Comparison of ENCODE assay signal across 8 mouse cellular contexts in genomic region chr5:76589311-76589710, GRCm38 (mm10). TPM values are rescaled to one million over a fixed set of nuclear protein-coding genes. Genes with fewer than 3 reads are reported as not detected.
DNase-seq lines count a peak whose midpoint lies in the region; ATAC-seq and TF ChIP-seq lines count a peak whose summit lies in the region.

No protein-coding gene starts in this region.

- no peaks in the 10 kb centered on the region for H3K79me3 ChIP-seq in C2C12 (ENCODE audit: low read depth)

- peaks cover 16% of the 10 kb centered on the region for H3K79me2 ChIP-seq in C2C12 (ENCODE audit: control insufficient read depth, insufficient read depth)

- WGBS in liver, embryonic 12.5 days (ENCODE audit: insufficient replicate concordance), result 15% methylated on average over 7 of the region's 7 CpGs
- WGBS in stomach, postnatal 0 days, result 7% methylated on average over 7 of the region's 7 CpGs

- no peaks in the 10 kb centered on the region for H3K4me1 ChIP-seq in ES-Bruce4 (ENCODE audit: control insufficient read depth, insufficient read depth, low read length)
- peaks cover 23% of the 10 kb centered on the region for H3K4me1 ChIP-seq in liver, embryonic 12.5 days
- no peaks in the 10 kb centered on the region for H3K4me1 ChIP-seq in stomach, postnatal 0 days (replicated peaks; ENCODE audit: control insufficient read depth, insufficient read depth)

- no peak for TF ChIP-seq EP300 in ES-Bruce4 (IDR thresholded peaks at IDR 0.05; ENCODE audit: insufficient read depth, low read depth, low read length)
- TF ChIP-seq EP300 in stomach, postnatal 0 days (optimal IDR thresholded peaks at IDR 0.05), result no peak

- intact Hi-C loops in left cerebral cortex, postnatal 10 days (cut with DNase I), result loop anchor here (2.0 to 5.0 kb wide), 2 partner anchors 253 to 269 kb away; no protein-coding TSS in a partner anchor
- intact Hi-C loops in left cerebral cortex, postnatal 14 days (cut with DNase I), result loop anchor here (5.0 kb wide), 2 partner anchors 68 to 263 kb away; partner anchors contain the start of gene C530008M17Rik

- H3K9me3 ChIP-seq in ES-Bruce4 (replicated peaks; ENCODE audit: control insufficient read depth, insufficient read depth, low read length, poor library complexity, severe bottlenecking), result no peaks in the 10 kb centered on the region
- no peaks in the 10 kb centered on the region for H3K9me3 ChIP-seq in liver, embryonic 12.5 days (replicated peaks)
- no peaks in the 10 kb centered on the region for H3K9me3 ChIP-seq in stomach, postnatal 0 days (ENCODE audit: control insufficient read depth, low read length)

- ATAC-seq in granulocyte monocyte progenitor cell, adult 5-6 weeks (replicated peaks; ENCODE audit: poor library complexity, severe bottlenecking), result peak; percentile 12; the same call in 1 of the 2 replicates
- ATAC-seq in liver, embryonic 12.5 days, result no peak; the same call in 1 of the 2 replicates
- no peak for ATAC-seq in stomach, postnatal 0 days (ENCODE audit: low FRiP score, low TSS enrichment)

- peak overlapping the region; percentile 70 for H3K4me2 ChIP-seq in liver, embryonic 12.5 days
- peak overlapping the region; percentile 71 for H3K4me2 ChIP-seq in stomach, postnatal 0 days (replicated peaks; ENCODE audit: low read depth)

- TF ChIP-seq POLR2A in ES-Bruce4 (IDR thresholded peaks at IDR 0.05; ENCODE audit: insufficient read depth, low read length), result no peak

- no peak for DNase-seq in stomach, postnatal 0 days (ENCODE audit: low spot score)
- DNase-seq in left cerebral cortex, postnatal 10 days (ENCODE audit: extremely low spot score in 1 of 2, low spot score in 2 of 2), result no peak
- DNase-seq in left cerebral cortex, postnatal 14 days (ENCODE audit: low spot score in 2 of 2), result no peak
- DNase-seq in cerebellum, postnatal 14 days, result no peak

- H3K4me3 ChIP-seq in C2C12 (ENCODE audit: insufficient read depth, poor library complexity, severe bottlenecking), result peak overlapping the region; percentile 60
- peak overlapping the region; percentile 86 for H3K4me3 ChIP-seq in ES-Bruce4 (ENCODE audit: low read depth, low read length)
- peak overlapping the region; percentile 91 for H3K4me3 ChIP-seq in liver, embryonic 12.5 days
- peak overlapping the region; percentile 89 for H3K4me3 ChIP-seq in stomach, postnatal 0 days (ENCODE audit: low read depth, low read length)

- H3K36me3 ChIP-seq in C2C12 (ENCODE audit: control insufficient read depth, insufficient read depth) (peaks cover 12% of the 10 kb centered on the region), ES-Bruce4 (ENCODE audit: control insufficient read depth, insufficient read depth, low read length, poor library complexity, severe bottlenecking) (no peaks in the 10 kb centered on the region)
- H3K36me3 ChIP-seq in liver, embryonic 12.5 days, result peaks cover 28% of the 10 kb centered on the region
- H3K36me3 ChIP-seq in stomach, postnatal 0 days (ENCODE audit: control insufficient read depth, insufficient read depth, low read length), result no peaks in the 10 kb centered on the region

- H3K27ac ChIP-seq in ES-Bruce4 (ENCODE audit: insufficient read depth, low read length), result no peak overlapping the region
- H3K27ac ChIP-seq in liver, embryonic 12.5 days, result peak overlapping the region; percentile 92
- H3K27ac ChIP-seq in stomach, postnatal 0 days (replicated peaks), result peak overlapping the region; percentile 88

- H3K9ac ChIP-seq in ES-Bruce4 (ENCODE audit: low read depth, poor library complexity, severe bottlenecking), result peak overlapping the region; percentile 74
- peak overlapping the region; percentile 93 for H3K9ac ChIP-seq in liver, embryonic 12.5 days
- H3K9ac ChIP-seq in stomach, postnatal 0 days (ENCODE audit: low read length), result peak overlapping the region; percentile 83

- peak overlapping the region; percentile 99 for H3ac ChIP-seq in C2C12 (ENCODE audit: control insufficient read depth, insufficient read length, low read depth)

- H3K27me3 ChIP-seq in C2C12 (ENCODE audit: control insufficient read depth, insufficient read depth, insufficient read length), result no peaks in the 10 kb centered on the region
- no peaks in the 10 kb centered on the region for H3K27me3 ChIP-seq in ES-Bruce4 (ENCODE audit: control insufficient read depth, insufficient read depth, low read length, poor library complexity, severe bottlenecking)
- no peaks in the 10 kb centered on the region for H3K27me3 ChIP-seq in liver, embryonic 12.5 days (replicated peaks)
- no peaks in the 10 kb centered on the region for H3K27me3 ChIP-seq in stomach, postnatal 0 days (ENCODE audit: control insufficient read depth, insufficient read depth, low read length)

- TF ChIP-seq CTCF in C2C12 (IDR thresholded peaks at IDR 0.05; ENCODE audit: control insufficient read depth, insufficient read depth, insufficient read length), result no peak
- TF ChIP-seq CTCF in ES-Bruce4 (IDR thresholded peaks at IDR 0.05; ENCODE audit: low read depth, low read length), result no peak
- TF ChIP-seq CTCF in stomach, postnatal 0 days (IDR thresholded peaks at IDR 0.05; ENCODE audit: low read depth), result no peak

TF ChIP-seq in C2C12, 6 proteins besides CTCF, POLR2A, EP300 and RAD21:
- no peak for TF ChIP-seq FOSL1 (IDR thresholded peaks at IDR 0.05; ENCODE audit: insufficient read depth, low read length, poor library complexity, severe bottlenecking)
- no peak for TF ChIP-seq MYOD1 (IDR thresholded peaks at IDR 0.05; ENCODE audit: control insufficient read depth, insufficient read length, low read depth)
- no peak for TF ChIP-seq USF1 (IDR thresholded peaks at IDR 0.05; ENCODE audit: low read depth)
- TF ChIP-seq MAX (IDR thresholded peaks at IDR 0.05), result no peak
- TF ChIP-seq MYOG (IDR thresholded peaks at IDR 0.05; ENCODE audit: control insufficient read depth, extremely low read depth, insufficient read length), result no peak
- no peak for TF ChIP-seq CEBPB (IDR thresholded peaks at IDR 0.05; ENCODE audit: low read depth)

RNA-seq across cellular contexts. Expression of gene Cep135, which starts 0.8 kb away (rescaled TPM):
- polyA plus RNA-seq in C2C12 (2012; fragmentation: generic; extraction: Trizol) (1.6 TPM), ES-Bruce4 (2011; ENCODE audit: insufficient read depth, insufficient read length, low read depth, missing spikeins) (8.4 and 10.8 TPM in 2 replicates)
- total RNA-seq in granulocyte monocyte progenitor cell, adult 5-6 weeks (2014; fragmentation: Nextera tagmentation), result 5.8 and 12.7 TPM in 2 replicates
- 12.5 and 15.9 TPM in 2 replicates for total RNA-seq in granulocyte monocyte progenitor cell, adult 5-6 weeks (2017)
- 6.1 and 6.5 TPM in 2 replicates for polyA plus RNA-seq in liver, embryonic 12.5 days (2016; fragmentation: Nextera tagmentation; extraction: Ambion mirVana)
- 1.7 and 1.9 TPM in 2 replicates for polyA plus RNA-seq in stomach, postnatal 0 days (2015; fragmentation: Nextera tagmentation; extraction: Ambion mirVana)
- 1 to 10 TPM; 6.9 to 8.0 TPM for total RNA-seq in left cerebral cortex, postnatal 10 days (2021)
- total RNA-seq in left cerebral cortex, postnatal 14 days (2021), result 1 to 10 TPM; 5.8 to 5.9 TPM
